Mouse (Mus musculus) heart, embryonic 13.5 days (tissue): ENCODE results near the gene Map4k5. TPM values are rescaled to one million over a fixed set of nuclear protein-coding genes. Genes with fewer than 3 reads are reported as not detected.

Experiments
- ATAC-seq: fragments of 200-750 bp; cut with Nextera tagmentation; 2 replicates; pipeline ENCODE4 v1.8.0; 2017; ENCODE audit warnings: moderate TSS enrichment; ENCODE audit not compliant: insufficient number of reproducible peaks, low FRiP score, low TSS enrichment; ENCODE audit errors: extremely low read depth
- H3K27ac ChIP-seq: fragments of 300-500 bp; sonication (generic); replicated peaks from 2 replicates; pipeline ENCODE4 v1.5.1; 2015; ENCODE audit warnings: moderate library complexity, mild to moderate bottlenecking, inconsistent platforms
- H3K27me3 ChIP-seq: fragments of 300-500 bp; sonication (generic); replicated peaks from 2 replicates; pipeline ENCODE4 v1.6.1; 2015; ENCODE audit warnings: mild to moderate bottlenecking, inconsistent platforms
- H3K36me3 ChIP-seq: fragments of 300-500 bp; sonication (generic); 2 replicates; pipeline ENCODE4 v1.6.1; 2015; ENCODE audit warnings: mild to moderate bottlenecking, inconsistent platforms
- H3K4me1 ChIP-seq: fragments of 300-500 bp; sonication (generic); 2 replicates; pipeline ENCODE4 v1.6.1; 2015; ENCODE audit warnings: inconsistent platforms
- H3K4me2 ChIP-seq: fragments of 300-500 bp; sonication (generic); 2 replicates; pipeline ENCODE4 v1.6.1; 2015; ENCODE audit warnings: inconsistent platforms, mild to moderate bottlenecking, moderate library complexity
- H3K4me3 ChIP-seq: fragments of 300-500 bp; sonication (generic); 2 replicates; pipeline ENCODE4 v1.5.1; 2015; ENCODE audit warnings: moderate library complexity, mild to moderate bottlenecking, inconsistent platforms
- H3K9ac ChIP-seq: fragments of 300-500 bp; sonication (generic); 2 replicates; pipeline ENCODE4 v1.6.1; 2015; ENCODE audit warnings: inconsistent platforms, mild to moderate bottlenecking, moderate library complexity
- H3K9me3 ChIP-seq: fragments of 300-500 bp; sonication (generic); 2 replicates; pipeline ENCODE4 v1.6.1; 2016; ENCODE audit warnings: inconsistent platforms
- WGBS: fragments of 180-500 bp; shearing (Covaris S2); methylation state at CpG from one replicate; pipeline ENCODE4 v1.1.7; 2015; ENCODE audit warnings: mixed read lengths; 5-methylcytosine and 5-hydroxymethylcytosine counted together
- polyA plus RNA-seq: library from polyadenylated mRNA; unstranded; fragments of >200 nt; fragmentation: Nextera tagmentation; extraction: Ambion mirVana; gene quantifications from 2 replicates; pipeline ENCODE4 v1.2.1, GENCODE M21; 2015

Gene Map4k5
- 25.5 and 27.0 TPM in 2 replicates for polyA plus RNA-seq

DNA sequence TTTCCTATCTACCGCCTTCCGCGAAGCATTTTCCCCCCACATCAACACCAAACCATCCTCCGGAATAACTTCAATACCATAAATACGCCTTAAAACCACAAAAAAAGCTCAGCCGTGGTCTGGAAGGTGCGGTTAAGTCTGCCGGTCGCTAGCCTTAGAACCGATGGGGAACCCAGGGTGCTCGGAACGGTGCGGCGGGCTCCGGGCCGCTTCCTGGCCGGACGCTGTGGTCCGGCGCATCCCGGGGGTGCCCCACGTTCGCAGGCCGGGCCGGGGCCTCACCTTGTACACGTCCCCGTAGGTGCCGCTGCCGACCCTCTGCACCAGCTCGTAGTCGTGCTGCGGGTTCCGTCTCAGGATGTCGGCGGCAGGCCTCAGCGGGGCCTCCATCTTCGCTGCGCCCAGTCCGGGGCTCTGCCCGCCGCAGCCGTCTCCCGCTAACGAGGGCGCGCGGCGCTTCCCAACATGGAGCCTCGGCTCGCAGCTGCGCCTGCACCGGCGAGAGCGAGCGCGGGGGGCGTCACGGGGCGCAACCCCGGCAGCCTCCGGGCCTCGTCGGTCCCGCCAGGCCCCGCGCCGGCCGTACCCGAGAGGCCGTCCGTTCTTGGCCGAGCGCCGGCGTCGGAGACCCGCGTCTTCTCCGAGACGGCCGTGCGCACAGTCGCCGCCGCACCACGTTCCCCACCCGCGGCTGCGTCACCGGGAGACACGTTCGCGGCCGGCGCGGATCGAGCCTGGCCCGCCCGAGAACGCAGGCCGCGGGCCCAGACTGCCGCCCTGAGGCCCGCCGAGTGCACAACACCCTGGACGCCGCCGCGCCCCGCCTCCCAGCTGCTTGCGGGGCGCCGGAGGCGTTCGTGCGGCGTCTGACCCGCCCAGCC, at the start of gene Map4k5, which contains the start of gene Atl1:
Gene Map4k5, minus strand, starts transcription at position 830 of the 881 bp plus-strand sequence.
Gene Atl1, plus strand, starts transcription at position 244 of the 881 bp plus-strand sequence.
- no peaks in the 10 kb centered on the region; the same call in 1 of the 2 replicates for H3K36me3 ChIP-seq
- peak within 1 kb of the TSS; percentile 93 for H3K9ac ChIP-seq
- WGBS: under 1% methylated on average over 113 of the region's 118 CpGs
- ATAC-seq: peak; percentile 91
- peak within 1 kb of the TSS; percentile 73 for H3K4me2 ChIP-seq
- peak within 1 kb of the TSS; percentile 95 for H3K27ac ChIP-seq
- peak within 1 kb of the TSS; percentile 75 for H3K4me3 ChIP-seq
- no peaks in the 10 kb centered on the region for H3K9me3 ChIP-seq
- H3K27me3 ChIP-seq: no peaks in the 10 kb centered on the region
- peaks cover 59% of the 10 kb centered on the region for H3K4me1 ChIP-seq

DNA sequence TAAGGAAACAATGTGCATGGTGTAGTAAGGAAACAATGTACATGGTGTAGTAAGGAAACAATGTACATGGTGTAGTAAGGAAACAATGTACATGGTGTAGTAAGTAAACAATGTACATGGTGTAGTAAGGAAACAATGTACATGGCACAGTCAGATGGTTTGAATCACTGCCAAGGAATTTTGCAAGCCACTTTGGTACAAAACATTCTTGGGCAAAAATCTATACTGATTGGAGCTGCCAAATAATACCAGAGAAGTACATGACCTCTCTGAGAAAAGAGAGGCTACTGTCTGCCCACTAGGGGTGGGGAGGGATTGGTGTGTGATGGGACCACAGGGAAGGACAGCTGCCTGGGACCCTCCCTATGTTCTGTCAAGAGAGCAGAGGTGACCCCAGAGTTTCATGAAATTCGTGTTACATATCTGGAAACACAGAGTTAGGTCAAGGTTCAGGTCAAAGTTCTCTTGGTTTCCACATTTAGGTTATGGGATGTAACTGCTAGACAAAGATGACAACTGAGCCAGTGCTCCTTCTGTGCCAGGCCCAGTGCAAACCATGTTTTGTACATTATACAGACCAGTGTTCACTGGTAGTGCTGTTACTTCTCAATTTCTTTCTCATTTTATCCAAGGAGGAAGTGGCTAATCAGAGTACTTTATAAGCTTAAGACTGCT, 48.8 kb upstream of the Map4k5 start:
- WGBS: 52% methylated on average over 1 of the region's 1 CpGs

DNA sequence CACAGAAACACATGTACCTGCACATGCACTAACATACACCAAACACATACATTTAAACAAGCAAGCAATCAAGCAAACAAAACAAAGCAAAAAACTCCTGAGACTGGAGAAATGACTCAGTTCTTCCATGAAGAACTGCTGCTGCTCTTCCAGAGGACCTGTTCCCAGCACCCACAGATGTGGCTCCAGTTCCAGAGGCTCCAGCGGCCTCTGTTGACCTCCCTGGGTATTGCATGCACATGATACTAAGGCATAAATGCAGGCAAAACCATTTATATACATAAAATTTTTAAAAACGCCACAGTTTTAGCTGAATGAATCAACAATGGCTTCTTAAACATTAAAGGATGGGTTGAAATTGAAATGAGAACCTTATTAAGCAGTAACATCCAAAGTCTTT, 46.3 kb upstream of the Map4k5 start:
- H3K4me3 ChIP-seq: no peak overlapping the region
- no peak overlapping the region for H3K9ac ChIP-seq
- H3K27ac ChIP-seq: no peak overlapping the region
- 43% methylated on average over 2 of the region's 2 CpGs for WGBS
- 0 out of 2 replicates have a peak, but pooled peaks cover 3% of the 10 kb centered on the region for H3K9me3 ChIP-seq
- ATAC-seq: no peak
- no peaks in the 10 kb centered on the region for H3K27me3 ChIP-seq
- no peak overlapping the region for H3K4me2 ChIP-seq
- peaks cover 4% of the 10 kb centered on the region for H3K36me3 ChIP-seq
- peaks cover 8% of the 10 kb centered on the region; the same call in 1 of the 2 replicates for H3K4me1 ChIP-seq

More for the DNA sequence above, 48.8 kb upstream of the Map4k5 start:
- no peak overlapping the region for H3K4me2 ChIP-seq
- no peaks in the 10 kb centered on the region for H3K27me3 ChIP-seq
- H3K36me3 ChIP-seq: peaks cover 4% of the 10 kb centered on the region
- no peak overlapping the region for H3K27ac ChIP-seq
- ATAC-seq: no peak
- peaks cover 9% of the 10 kb centered on the region; the same call in 1 of the 2 replicates for H3K4me1 ChIP-seq
- 0 out of 2 replicates have a peak, but pooled peaks cover 3% of the 10 kb centered on the region for H3K9me3 ChIP-seq
- no peak overlapping the region for H3K9ac ChIP-seq
- no peak overlapping the region for H3K4me3 ChIP-seq

DNA sequence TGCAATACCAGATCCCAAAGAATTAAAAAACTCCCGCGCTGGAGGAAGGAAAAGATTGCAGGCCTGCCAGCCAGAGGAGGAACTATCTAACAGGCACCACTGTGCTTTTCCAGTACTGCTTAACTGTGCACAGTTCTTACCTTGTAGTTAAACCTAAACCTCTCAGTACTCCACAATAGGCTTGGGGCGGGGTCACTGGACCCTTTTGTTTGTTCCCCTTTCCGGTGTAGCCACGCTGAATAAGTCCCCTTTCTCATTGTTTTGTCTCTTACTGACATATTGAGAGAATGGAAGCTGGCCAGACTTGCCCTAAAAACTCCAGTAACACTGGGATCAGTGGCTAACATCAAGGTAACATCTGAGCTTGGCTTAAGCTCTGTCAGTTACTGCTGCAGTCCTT, 44.7 kb upstream of the Map4k5 start:
- Histone ChIP-seq H3K4me2 (no peak overlapping the region), H3K27ac (no peak overlapping the region), H3K9ac (no peak overlapping the region), H3K9me3 (0 out of 2 replicates have a peak, but pooled peaks cover 3% of the 10 kb centered on the region), H3K4me3 (no peak overlapping the region), H3K4me1 (peaks cover 8% of the 10 kb centered on the region; the same call in 1 of the 2 replicates), H3K36me3 (peaks cover 4% of the 10 kb centered on the region), H3K27me3 (no peaks in the 10 kb centered on the region)
- ATAC-seq: no peak
- WGBS: 79% methylated on average over 5 of the region's 5 CpGs

DNA sequence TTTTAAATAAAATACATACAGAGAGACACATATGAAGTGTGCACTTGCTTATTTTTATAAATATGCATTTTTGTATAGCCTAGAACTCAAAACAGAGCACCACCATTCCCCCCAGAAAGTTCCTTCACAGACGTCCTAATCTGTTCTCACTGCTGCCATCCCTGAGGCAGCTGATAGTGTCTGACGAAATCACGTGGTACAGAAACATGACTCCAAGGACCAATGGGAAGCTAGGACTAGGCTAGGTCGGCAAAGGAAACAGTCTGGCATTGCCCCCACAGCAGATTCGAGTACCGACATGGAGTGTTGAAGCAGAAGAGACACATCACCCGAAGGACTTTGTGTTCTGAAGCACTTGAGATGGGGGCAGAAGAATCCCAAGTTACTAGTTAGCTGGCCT, 33.7 kb upstream of the Map4k5 start:
- ATAC-seq: no peak
- Histone ChIP-seq H3K4me3 (no peak overlapping the region), H3K36me3 (0 out of 2 replicates have a peak, but pooled peaks cover 3% of the 10 kb centered on the region), H3K27me3 (no peaks in the 10 kb centered on the region), H3K4me2 (no peak overlapping the region), H3K27ac (no peak overlapping the region), H3K9ac (no peak overlapping the region), H3K9me3 (no peaks in the 10 kb centered on the region), H3K4me1 (no peaks in the 10 kb centered on the region)
- 35% methylated on average over 7 of the region's 7 CpGs for WGBS

DNA sequence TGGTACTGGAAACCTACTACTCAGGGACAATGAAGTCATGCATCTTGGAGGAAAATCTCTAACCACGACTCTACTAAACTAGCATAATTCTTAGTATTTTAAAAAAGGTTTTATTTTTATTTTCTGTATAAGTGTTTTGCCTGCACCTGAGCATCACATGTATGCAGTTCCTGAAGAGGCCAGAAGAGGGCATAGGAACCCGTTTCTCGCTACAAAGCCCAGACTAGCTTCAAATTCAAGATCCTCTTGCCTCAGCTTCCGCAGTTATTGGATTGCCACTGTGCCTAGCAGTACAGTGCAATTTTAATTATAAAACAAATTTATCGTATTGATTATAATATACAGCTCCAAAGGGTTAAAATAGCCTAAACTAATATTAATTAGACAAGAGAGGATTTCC, 31.0 kb upstream of the Map4k5 start:
- H3K9me3 ChIP-seq: no peaks in the 10 kb centered on the region
- no peak overlapping the region for H3K27ac ChIP-seq
- WGBS: 14% methylated on average over 5 of the region's 5 CpGs
- H3K4me1 ChIP-seq: no peaks in the 10 kb centered on the region
- ATAC-seq: no peak
- H3K36me3 ChIP-seq: 0 out of 2 replicates have a peak, but pooled peaks cover under 1% of the 10 kb centered on the region
- no peaks in the 10 kb centered on the region for H3K27me3 ChIP-seq
- H3K4me2 ChIP-seq: no peak overlapping the region
- H3K4me3 ChIP-seq: no peak overlapping the region
- H3K9ac ChIP-seq: no peak overlapping the region

DNA sequence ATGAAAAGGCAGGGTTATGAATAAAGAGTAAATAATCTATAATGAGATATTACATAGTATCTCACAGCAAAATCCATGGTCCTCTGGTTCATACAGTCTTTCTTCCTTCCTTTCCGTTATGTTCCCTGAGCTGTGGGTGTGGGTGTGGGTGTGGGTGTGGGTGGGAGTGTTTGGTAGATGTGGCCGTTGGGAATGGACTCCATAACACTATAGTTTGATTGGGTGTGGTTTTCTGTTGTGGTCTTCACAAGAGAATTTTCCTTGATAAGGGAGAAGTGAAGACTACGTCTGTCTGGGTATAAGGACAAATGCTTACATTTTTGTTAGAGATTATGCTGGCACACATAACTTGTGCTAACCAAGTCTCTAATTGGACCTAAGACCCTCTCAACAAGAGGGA, 30.6 kb upstream of the Map4k5 start:
- H3K36me3 ChIP-seq: no peaks in the 10 kb centered on the region
- no peak overlapping the region for H3K9ac ChIP-seq
- no peaks in the 10 kb centered on the region for H3K9me3 ChIP-seq
- 49% methylated on average over 3 of the region's 3 CpGs for WGBS
- no peak for ATAC-seq
- no peak overlapping the region for H3K27ac ChIP-seq
- H3K4me3 ChIP-seq: no peak overlapping the region
- H3K27me3 ChIP-seq: no peaks in the 10 kb centered on the region
- H3K4me2 ChIP-seq: no peak overlapping the region
- no peaks in the 10 kb centered on the region for H3K4me1 ChIP-seq

DNA sequence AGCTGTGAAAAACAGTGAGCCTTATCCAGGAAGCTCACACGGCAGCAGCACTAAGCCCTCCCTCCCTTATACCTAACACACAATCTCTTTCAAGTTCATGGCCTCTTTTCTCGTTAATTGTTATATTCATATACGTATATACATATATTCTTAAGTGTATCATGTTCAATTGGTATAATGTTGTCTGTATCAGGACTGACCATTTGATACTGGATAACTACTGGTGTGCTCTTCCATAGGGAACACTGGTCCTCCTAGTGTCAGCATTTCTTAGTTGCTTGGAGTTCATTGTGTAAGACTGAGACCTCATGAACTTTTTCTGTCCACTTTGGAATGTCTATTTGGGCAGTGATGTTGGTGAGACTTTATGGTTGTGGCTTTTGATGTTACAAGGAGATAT, 30.1 kb upstream of the Map4k5 start:
- H3K9ac ChIP-seq: no peak overlapping the region
- H3K4me3 ChIP-seq: no peak overlapping the region
- no peaks in the 10 kb centered on the region for H3K27me3 ChIP-seq
- 71% methylated on average over 3 of the region's 3 CpGs for WGBS
- H3K36me3 ChIP-seq: no peaks in the 10 kb centered on the region
- no peaks in the 10 kb centered on the region for H3K4me1 ChIP-seq
- no peak overlapping the region for H3K27ac ChIP-seq
- ATAC-seq: no peak
- H3K4me2 ChIP-seq: no peak overlapping the region
- no peaks in the 10 kb centered on the region for H3K9me3 ChIP-seq

DNA sequence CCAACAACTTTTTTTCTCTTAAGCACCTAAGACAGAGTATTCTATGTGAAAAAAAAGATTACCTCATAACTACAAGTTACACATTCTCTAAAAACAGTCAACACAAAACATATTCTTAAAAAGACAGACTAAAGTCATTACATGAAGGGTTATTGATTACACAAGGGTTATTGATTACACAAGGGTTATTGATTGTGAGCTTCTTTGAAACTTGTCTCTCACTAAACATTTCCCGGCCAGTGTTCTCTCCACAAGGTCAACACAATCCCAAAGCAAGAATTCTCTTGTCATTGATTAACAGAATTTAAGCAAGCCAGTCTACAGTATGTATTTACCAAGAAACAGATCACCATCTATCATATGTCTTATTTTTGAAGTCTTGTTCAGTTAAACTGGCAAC, 29.1 kb upstream of the Map4k5 start:
- H3K9ac ChIP-seq: no peak overlapping the region
- H3K27ac ChIP-seq: no peak overlapping the region
- H3K4me1 ChIP-seq: no peaks in the 10 kb centered on the region
- H3K9me3 ChIP-seq: no peaks in the 10 kb centered on the region
- no peak for ATAC-seq
- H3K27me3 ChIP-seq: no peaks in the 10 kb centered on the region
- H3K36me3 ChIP-seq: no peaks in the 10 kb centered on the region
- no peak overlapping the region for H3K4me3 ChIP-seq
- WGBS: 72% methylated on average over 1 of the region's 1 CpGs
- H3K4me2 ChIP-seq: no peak overlapping the region

DNA sequence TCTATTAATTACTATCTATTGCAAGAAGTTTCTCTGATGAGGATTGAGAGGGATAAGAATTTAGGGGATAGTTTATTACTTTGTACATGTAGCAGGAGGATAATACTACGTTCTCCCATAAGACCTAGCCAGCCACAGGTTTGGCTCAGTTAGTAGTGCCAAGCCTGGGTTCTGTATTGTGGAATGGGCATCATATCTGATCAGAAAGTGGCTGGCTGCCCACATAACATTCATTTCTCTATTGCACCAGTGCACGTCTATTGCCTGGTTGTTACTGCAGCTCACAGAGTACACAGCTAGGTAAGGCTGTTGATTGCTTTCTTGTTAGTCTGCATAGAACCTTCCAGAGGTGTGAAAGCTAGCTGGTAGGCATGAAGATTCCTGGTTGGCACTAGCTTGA, 24.9 kb upstream of the Map4k5 start:
- Histone ChIP-seq H3K36me3 (no peaks in the 10 kb centered on the region), H3K9me3 (no peaks in the 10 kb centered on the region), H3K9ac (no peak overlapping the region), H3K4me3 (no peak overlapping the region), H3K4me1 (no peaks in the 10 kb centered on the region), H3K4me2 (no peak overlapping the region), H3K27ac (no peak overlapping the region), H3K27me3 (no peaks in the 10 kb centered on the region)
- WGBS: 73% methylated on average over 2 of the region's 2 CpGs
- ATAC-seq: no peak

DNA sequence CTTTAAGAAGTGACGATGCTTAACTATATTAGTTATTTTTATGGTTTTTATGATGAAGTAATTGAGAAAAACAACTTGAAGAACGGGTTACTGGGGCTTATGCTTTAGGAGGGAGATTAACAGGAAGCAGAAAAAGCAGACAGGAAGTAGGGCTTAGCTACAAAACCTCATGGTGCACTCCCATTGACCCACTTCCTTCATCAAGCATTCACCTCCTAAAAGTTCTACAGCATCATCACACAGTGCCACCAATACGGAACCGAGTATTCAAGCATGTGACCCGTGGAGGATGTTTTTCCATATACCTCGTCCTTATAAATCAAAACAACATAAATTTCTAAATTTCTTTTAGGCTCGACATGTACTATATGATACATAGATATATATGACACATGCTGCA, 19.7 kb upstream of the Map4k5 start:
- Histone ChIP-seq H3K27me3 (0 out of 2 replicates have a peak, but pooled peaks cover 4% of the 10 kb centered on the region), H3K4me2 (no peak overlapping the region), H3K36me3 (no peaks in the 10 kb centered on the region), H3K9ac (no peak overlapping the region), H3K4me1 (peaks cover 9% of the 10 kb centered on the region), H3K9me3 (no peaks in the 10 kb centered on the region), H3K4me3 (no peak overlapping the region), H3K27ac (no peak overlapping the region)
- ATAC-seq: no peak
- 83% methylated on average over 7 of the region's 7 CpGs for WGBS
